Mouse (Mus musculus): ENCODE data around the gene Gm49322. TPM values are rescaled to one million over a fixed set of nuclear protein-coding genes. Genes with fewer than 3 reads are reported as not detected.
"Not testable (repeated sequence)": the region's sequence is repeated elsewhere in the genome, so short reads cannot be mapped to it uniquely, and the experiment has no call there.

The Gm49322 gene
- polyA plus RNA-seq, 1 experiment from 2014 or later, result 4.9 TPM

GRCm38 (mm10) chr10:80635345-80635744 is 29.5 kb downstream of the Gm49322 start:
- peaks cover 74% of the 10 kb centered on the region for H3K36me3 ChIP-seq
- H3K4me3 ChIP-seq, result no peak overlapping the region
- H3K4me1 ChIP-seq, result no peaks in the 10 kb centered on the region; the same call in 1 of the 2 replicates
- no peak overlapping the region for H3K4me2 ChIP-seq
- H3K27me3 ChIP-seq, result no peaks in the 10 kb centered on the region
- H3K9ac ChIP-seq, result no peak overlapping the region
- H3K9me3 ChIP-seq, result no peaks in the 10 kb centered on the region
- no peak overlapping the region for H3K27ac ChIP-seq
- WGBS, result 83% methylated on average over 6 of the region's 6 CpGs
- ATAC-seq (ENCODE audit: insufficient number of reproducible peaks, low FRiP score, low TSS enrichment, low read depth), result no peak

GRCm38 (mm10) chr10:80646936-80647335 is 41.1 kb downstream of the Gm49322 start:
- Histone ChIP-seq H3K4me3 (no peak overlapping the region), H3K27me3 (no peaks in the 10 kb centered on the region), H3K4me2 (no peak overlapping the region), H3K9me3 (no peaks in the 10 kb centered on the region), H3K36me3 (peaks cover 78% of the 10 kb centered on the region), H3K27ac (no peak overlapping the region), H3K9ac (no peak overlapping the region), H3K4me1 (no peaks in the 10 kb centered on the region)
- WGBS, result 93% methylated on average over 10 of the region's 10 CpGs
- no peak for ATAC-seq (ENCODE audit: insufficient number of reproducible peaks, low FRiP score, low TSS enrichment, low read depth)

GRCm38 (mm10) chr10:80649910-80650309 is 44.1 kb downstream of the Gm49322 start:
- 88% methylated on average over 6 of the region's 6 CpGs for WGBS
- not testable (repeated sequence) for H3K27me3 ChIP-seq; H3K9ac ChIP-seq; H3K4me2 ChIP-seq; H3K4me3 ChIP-seq; H3K9me3 ChIP-seq; ATAC-seq (ENCODE audit: insufficient number of reproducible peaks, low FRiP score, low TSS enrichment, low read depth); H3K27ac ChIP-seq
- Histone ChIP-seq H3K36me3 (peaks cover 62% of the 10 kb centered on the region), H3K4me1 (peaks cover 13% of the 10 kb centered on the region)

GRCm38 (mm10) chr10:80650392-80650791 is 44.6 kb downstream of the Gm49322 start:
- no peak overlapping the region for H3K4me2 ChIP-seq
- ATAC-seq (ENCODE audit: insufficient number of reproducible peaks, low FRiP score, low TSS enrichment, low read depth), result no peak
- peaks cover 57% of the 10 kb centered on the region for H3K36me3 ChIP-seq
- H3K9me3 ChIP-seq, result no peaks in the 10 kb centered on the region
- H3K4me3 ChIP-seq, result no peak overlapping the region
- H3K9ac ChIP-seq, result no peak overlapping the region
- H3K27ac ChIP-seq, result no peak overlapping the region
- H3K27me3 ChIP-seq, result no peaks in the 10 kb centered on the region
- WGBS, result 92% methylated on average over 10 of the region's 10 CpGs
- H3K4me1 ChIP-seq, result peaks cover 18% of the 10 kb centered on the region

GRCm38 (mm10) chr10:80653156-80653720 is 47.4 kb downstream of the Gm49322 start:
- Histone ChIP-seq H3K27ac (no peak overlapping the region), H3K27me3 (no peaks in the 10 kb centered on the region), H3K9ac (no peak overlapping the region), H3K4me3 (no peak overlapping the region), H3K9me3 (no peaks in the 10 kb centered on the region), H3K4me1 (peaks cover 30% of the 10 kb centered on the region), H3K36me3 (peaks cover 32% of the 10 kb centered on the region), H3K4me2 (no peak overlapping the region)
- 93% methylated on average over 6 of the region's 6 CpGs for WGBS
- ATAC-seq (ENCODE audit: insufficient number of reproducible peaks, low FRiP score, low TSS enrichment, low read depth), result no peak

- H3K27me3 ChIP-seq, result no peaks in the 10 kb centered on the region
- peak overlapping the region; percentile 91; the same call in 1 of the 2 replicates for H3K9ac ChIP-seq
- no peak overlapping the region for H3K27ac ChIP-seq
- peak overlapping the region; percentile 86 for H3K4me3 ChIP-seq
- H3K4me2 ChIP-seq, result peak overlapping the region; percentile 65
- 69% methylated on average over 6 of the region's 6 CpGs for WGBS
- H3K4me1 ChIP-seq, result peaks cover 36% of the 10 kb centered on the region
- no peak for ATAC-seq (ENCODE audit: insufficient number of reproducible peaks, low FRiP score, low TSS enrichment, low read depth)
- peaks cover 25% of the 10 kb centered on the region for H3K36me3 ChIP-seq
- H3K9me3 ChIP-seq, result no peaks in the 10 kb centered on the region
These were observed 49.0 kb downstream of the Gm49322 start for GRCm38 (mm10) chr10:80654866-80655265.

- peak overlapping the region; percentile 91 for H3K9ac ChIP-seq
- peak overlapping the region; percentile 65 for H3K4me2 ChIP-seq
- no peaks in the 10 kb centered on the region for H3K9me3 ChIP-seq
- peak overlapping the region; percentile 85 for H3K27ac ChIP-seq
- H3K4me1 ChIP-seq, result peaks cover 36% of the 10 kb centered on the region
- peak; percentile 37 for ATAC-seq (ENCODE audit: insufficient number of reproducible peaks, low FRiP score, low TSS enrichment, low read depth)
- WGBS, result 5% methylated on average over 12 of the region's 12 CpGs
- no peaks in the 10 kb centered on the region for H3K27me3 ChIP-seq
- peak overlapping the region; percentile 86 for H3K4me3 ChIP-seq
- peaks cover 19% of the 10 kb centered on the region for H3K36me3 ChIP-seq
These were observed 49.7 kb downstream of the Gm49322 start for GRCm38 (mm10) chr10:80655406-80656129.

GRCm38 (mm10) chr10:80656130-80656862 is 50.5 kb downstream of the Gm49322 start:
- ATAC-seq (ENCODE audit: insufficient number of reproducible peaks, low FRiP score, low TSS enrichment, low read depth), result peak; percentile 85
- peaks cover 39% of the 10 kb centered on the region for H3K4me1 ChIP-seq
- peak overlapping the region; percentile 65 for H3K4me2 ChIP-seq
- H3K27ac ChIP-seq, result peak overlapping the region; percentile 89
- no peaks in the 10 kb centered on the region for H3K27me3 ChIP-seq
- H3K36me3 ChIP-seq, result peaks cover 14% of the 10 kb centered on the region; the same call in 1 of the 2 replicates
- WGBS, result under 1% methylated on average over 72 of the region's 72 CpGs
- peak overlapping the region; percentile 86 for H3K4me3 ChIP-seq
- H3K9ac ChIP-seq, result peak overlapping the region; percentile 91
- H3K9me3 ChIP-seq, result no peaks in the 10 kb centered on the region

- H3K27ac ChIP-seq, result peak within 1 kb of the TSS; percentile 89
- H3K36me3 ChIP-seq, result peaks cover 12% of the 10 kb centered on the region; the same call in 1 of the 2 replicates
- 25% methylated on average over 15 of the region's 15 CpGs for WGBS
- H3K9ac ChIP-seq, result peak within 1 kb of the TSS; percentile 91
- H3K27me3 ChIP-seq, result no peaks in the 10 kb centered on the region
- peak within 1 kb of the TSS; percentile 86 for H3K4me3 ChIP-seq
- peaks cover 39% of the 10 kb centered on the region for H3K4me1 ChIP-seq
- H3K4me2 ChIP-seq, result peak within 1 kb of the TSS; percentile 65
- H3K9me3 ChIP-seq, result no peaks in the 10 kb centered on the region
- ATAC-seq (ENCODE audit: insufficient number of reproducible peaks, low FRiP score, low TSS enrichment, low read depth), result no peak
These were observed 51.2 kb downstream of the Gm49322 start, which contains the start of gene Btbd2 for GRCm38 (mm10) chr10:80656863-80657623. TSS of gene Btbd2 (minus strand) at chr10:80657071.

GRCm38 (mm10) chr10:80658194-80658840 is 52.5 kb downstream of the Gm49322 start:
- H3K9ac ChIP-seq, result no peak overlapping the region
- no peaks in the 10 kb centered on the region for H3K27me3 ChIP-seq
- no peaks in the 10 kb centered on the region for H3K9me3 ChIP-seq
- no peak overlapping the region for H3K4me3 ChIP-seq
- ATAC-seq (ENCODE audit: insufficient number of reproducible peaks, low FRiP score, low TSS enrichment, low read depth), result no peak
- H3K36me3 ChIP-seq, result no peaks in the 10 kb centered on the region
- no peak overlapping the region for H3K4me2 ChIP-seq
- H3K27ac ChIP-seq, result 0 out of 2 replicates have a peak overlapping the region, but pooled peaks have one; percentile 17
- peaks cover 36% of the 10 kb centered on the region for H3K4me1 ChIP-seq
- WGBS, result 77% methylated on average over 14 of the region's 14 CpGs

GRCm38 (mm10) chr10:80658841-80659202 is 53.0 kb downstream of the Gm49322 start:
- Histone ChIP-seq H3K9me3 (no peaks in the 10 kb centered on the region), H3K4me2 (no peak overlapping the region), H3K9ac (no peak overlapping the region), H3K27ac (peak overlapping the region; percentile 17; the same call in 1 of the 2 replicates), H3K27me3 (no peaks in the 10 kb centered on the region), H3K4me1 (peaks cover 40% of the 10 kb centered on the region), H3K36me3 (no peaks in the 10 kb centered on the region), H3K4me3 (0 out of 2 replicates have a peak overlapping the region, but pooled peaks have one; percentile 14)
- WGBS, result 53% methylated on average over 4 of the region's 4 CpGs
- no peak for ATAC-seq (ENCODE audit: insufficient number of reproducible peaks, low FRiP score, low TSS enrichment, low read depth)

Data from limb, embryonic 15.5 days (tissue).